Mouse (Mus musculus): ENCODE measurements at regions not wholly inside any gene's neighbourhood (a gene's known extent, or its start where the extent isn't known, plus 50 kb on each side); places are given as distances from the start of the nearest gene placed in this dataset.

- DNase-seq (ENCODE audit: low spot score) = no peak
These were observed 73.2 kb upstream of the Hes1 start for GRCm38 (mm10) chr16:29990795-29991587.

- DNase-seq (ENCODE audit: low spot score) = no peak
These were observed 72.3 kb upstream of the Hes1 start for GRCm38 (mm10) chr16:29991876-29992380.

GRCm38 (mm10) chr16:29993111-29993510 lies 71.1 kb upstream of the Hes1 start:
- no peak for DNase-seq (ENCODE audit: low spot score)

GRCm38 (mm10) chr16:29993535-29993934 lies 70.6 kb upstream of the Hes1 start:
- DNase-seq (ENCODE audit: low spot score) = no peak

- peak; percentile 64 for DNase-seq (ENCODE audit: low spot score)
These were observed 67.8 kb upstream of the Hes1 start for GRCm38 (mm10) chr16:29996139-29997069.

GRCm38 (mm10) chr16:30000166-30000565 lies 64.0 kb upstream of the Hes1 start:
- DNase-seq (ENCODE audit: low spot score) = no peak

DNA sequence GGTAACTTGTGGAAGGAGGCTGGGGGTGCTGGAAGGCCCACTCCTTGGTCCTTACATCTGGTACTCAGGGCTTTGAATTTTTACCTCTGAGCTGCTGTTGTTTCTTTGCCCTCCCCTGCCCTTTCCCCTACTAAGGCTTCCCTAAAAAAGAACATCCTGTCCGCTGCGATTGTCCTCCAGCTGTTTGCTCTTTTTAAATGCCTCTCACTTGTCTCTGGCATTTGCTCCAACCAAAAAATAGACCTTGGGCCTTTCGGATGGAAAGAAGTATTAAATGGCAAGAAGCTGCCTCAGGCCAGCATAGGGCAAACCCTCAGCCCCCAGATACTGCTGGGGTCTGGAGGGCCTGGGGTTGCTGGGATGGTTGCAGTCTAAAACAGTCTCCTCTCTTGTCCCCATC lies 59.1 kb upstream of the Hes1 start:
- no peak for DNase-seq (ENCODE audit: low spot score)

- DNase-seq (ENCODE audit: low spot score) = no peak
These were observed 57.4 kb upstream of the Hes1 start for GRCm38 (mm10) chr16:30006826-30007225.

GRCm38 (mm10) chr16:30008451-30009357 lies 55.5 kb upstream of the Hes1 start:
- DNase-seq (ENCODE audit: low spot score) = peak; percentile 60

GRCm38 (mm10) chr16:30009521-30010186 lies 54.5 kb upstream of the Hes1 start:
- peak; percentile 28 for DNase-seq (ENCODE audit: low spot score)

GRCm38 (mm10) chr16:30013123-30013522 lies 51.1 kb upstream of the Hes1 start:
- no peak for DNase-seq (ENCODE audit: low spot score)

DNA sequence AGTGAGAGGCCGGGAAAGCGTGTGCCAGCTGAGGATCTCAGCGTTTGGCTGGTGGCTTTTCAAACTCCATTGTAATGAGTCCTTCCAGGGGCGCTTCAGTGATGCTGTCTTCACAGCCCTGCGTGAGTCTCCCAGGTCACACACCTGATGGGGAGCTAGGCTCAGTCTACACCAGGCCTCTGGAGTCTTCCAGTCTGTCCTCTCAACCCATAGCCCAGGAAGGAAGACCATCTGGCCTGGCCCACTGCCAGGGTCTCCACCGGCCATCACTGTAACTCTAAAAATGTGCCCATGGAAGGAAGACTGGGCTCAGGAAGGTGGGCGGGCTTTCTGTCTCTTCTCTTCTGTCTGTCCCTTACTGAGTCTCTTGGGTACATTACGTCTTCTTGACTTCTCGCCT lies 50.2 kb upstream of the Hes1 start:
- DNase-seq (ENCODE audit: low spot score) = no peak

Measured in thymus, postnatal 0 days (tissue).